In genomic region chr7:112823621-112824020, GRCm38 (mm10) we compare ENCODE assay signal across 9 mouse cellular contexts.
A peak's percentile ranks its signal among the peaks of the same experiment; 100 is the strongest.
DNase-seq lines count a peak whose midpoint lies in the region; ATAC-seq and TF ChIP-seq lines count a peak whose summit lies in the region.
"Had no signal": no experiment of that assay in that cellular context is flagged by ENCODE, and none has a peak within 500 bp of the region (broad histone marks: within the 10 kb centered on the region; RNA-seq: fewer than 3 reads in every experiment).

No protein-coding gene starts in this region.

- H3K27me3 ChIP-seq in heart, embryonic 13.5 days (replicated peaks): no peaks in the 10 kb centered on the region
- no peaks in the 10 kb centered on the region for H3K27me3 ChIP-seq in kidney, embryonic 16.5 days (ENCODE audit: insufficient read depth, low read length)
- H3K27me3 ChIP-seq in liver, embryonic 13.5 days: no peaks in the 10 kb centered on the region

- H3K9me3 ChIP-seq in heart, embryonic 13.5 days: no peaks in the 10 kb centered on the region
- no peaks in the 10 kb centered on the region for H3K9me3 ChIP-seq in kidney, embryonic 16.5 days (ENCODE audit: low read length)
- H3K9me3 ChIP-seq in liver, embryonic 13.5 days (replicated peaks): no peaks in the 10 kb centered on the region

- DNase-seq in gastrocnemius, adult 2 months: peak; percentile 37
- DNase-seq in gastrocnemius, adult 18-20 months (ENCODE audit: low spot score): no peak
- DNase-seq in embryo, embryonic 11 days: peak; percentile 88
- no peak for DNase-seq in liver, embryonic 13.5 days
- DNase-seq in neural tube, embryonic 10.5 days (ENCODE audit: extremely low spot score, low spot score): peak; percentile 80
- DNase-seq in c-Kit-positive CD71-positive TER-119-positive erythroid progenitor cells, embryonic 14.5 days (ENCODE audit: low spot score): no peak

- H3K4me2 ChIP-seq in heart, embryonic 13.5 days: peak overlapping the region; percentile 57
- H3K4me2 ChIP-seq in kidney, embryonic 16.5 days (replicated peaks; ENCODE audit: low read depth, low read length): peak overlapping the region; percentile 28
- H3K4me2 ChIP-seq in liver, embryonic 13.5 days: no peak overlapping the region

- intact Hi-C loops in gastrocnemius, adult 2 months (cut with DNase I): no loop called here

- peak overlapping the region; percentile 26; the same call in 1 of the 2 replicates for H3K9ac ChIP-seq in heart, embryonic 13.5 days
- H3K9ac ChIP-seq in kidney, embryonic 16.5 days (replicated peaks; ENCODE audit: low read length): no peak overlapping the region
- no peak overlapping the region for H3K9ac ChIP-seq in liver, embryonic 13.5 days

- whole genome bisulfite sequencing in heart, embryonic 13.5 days: 5% methylated on average over 5 of the region's 5 CpGs
- 5% methylated on average over 5 of the region's 5 CpGs for WGBS in kidney, embryonic 16.5 days
- WGBS in liver, embryonic 13.5 days (ENCODE audit: insufficient replicate concordance): 10% methylated on average over 5 of the region's 5 CpGs

- no peak overlapping the region for H3K4me3 ChIP-seq in gastrocnemius, adult 2 months
- 0 out of 2 replicates have a peak overlapping the region, but pooled peaks have one; percentile 14 for H3K4me3 ChIP-seq in heart, embryonic 13.5 days
- no peak overlapping the region; the same call in 1 of the 2 replicates for H3K4me3 ChIP-seq in kidney, embryonic 16.5 days (ENCODE audit: low read length)
- no peak overlapping the region for H3K4me3 ChIP-seq in liver, embryonic 13.5 days (replicated peaks)

- 0 out of 2 replicates have a peak, but pooled peaks have one; percentile 16 for ATAC-seq in heart, embryonic 13.5 days (ENCODE audit: extremely low read depth, insufficient number of reproducible peaks, low FRiP score, low TSS enrichment)
- peak; percentile 71 for ATAC-seq in kidney, embryonic 16.5 days (ENCODE audit: low FRiP score, low TSS enrichment)
- peak; percentile 50; the same call in 1 of the 2 replicates for ATAC-seq in liver, embryonic 13.5 days (ENCODE audit: low read depth)

- H3K36me3 ChIP-seq in heart, embryonic 13.5 days: no peaks in the 10 kb centered on the region
- H3K36me3 ChIP-seq in kidney, embryonic 16.5 days (ENCODE audit: insufficient read depth, low read length): no peaks in the 10 kb centered on the region
- H3K36me3 ChIP-seq in liver, embryonic 13.5 days: no peaks in the 10 kb centered on the region
- H3K36me3 ChIP-seq: G1E had no signal

- peak overlapping the region; percentile 4; the same call in 1 of the 2 replicates for H3K27ac ChIP-seq in gastrocnemius, adult 2 months
- peak overlapping the region; percentile 86 for H3K27ac ChIP-seq in heart, embryonic 13.5 days (replicated peaks)
- H3K27ac ChIP-seq in kidney, embryonic 16.5 days (ENCODE audit: low read length): peak overlapping the region; percentile 80
- H3K27ac ChIP-seq in liver, embryonic 13.5 days: no peak overlapping the region

- H3K4me1 ChIP-seq in heart, embryonic 13.5 days: peaks cover 96% of the 10 kb centered on the region
- H3K4me1 ChIP-seq in kidney, embryonic 16.5 days (ENCODE audit: insufficient read depth, low read length): peaks cover 72% of the 10 kb centered on the region
- H3K4me1 ChIP-seq in liver, embryonic 13.5 days (replicated peaks): peaks cover 23% of the 10 kb centered on the region

- no peak for TF ChIP-seq CTCF in gastrocnemius, adult 2 months (IDR thresholded peaks at IDR 0.05)

Comparison
In these comparisons a context has a peak if more than half of its experiments do, and no peak if none do; other contexts are left out.
1. DNase-seq: peak in gastrocnemius, adult 2 months (single experiment), embryo, embryonic 11 days (single experiment) and neural tube, embryonic 10.5 days (single experiment); none in gastrocnemius, adult 18-20 months (single experiment), liver, embryonic 13.5 days (single experiment) and c-Kit-positive CD71-positive TER-119-positive erythroid progenitor cells, embryonic 14.5 days (single experiment).
2. ATAC-seq: peak in every context shown above with its lines; median percentile 71 in kidney, embryonic 16.5 days; 50 in liver, embryonic 13.5 days; 16 in heart, embryonic 13.5 days.